Mouse (Mus musculus) CH12.LX (cell line): ENCODE data around the gene Fcrlb. TPM values are rescaled to one million over a fixed set of nuclear protein-coding genes. Genes with fewer than 3 reads are reported as not detected.

Experiments used
- DNase-seq: peaks from one replicate; pipeline ENCODE4 v3.0.0-alpha.2; 2013; ENCODE audit errors: extremely low read depth
- H3K27ac ChIP-seq: 2 replicates; pipeline ENCODE4 v1.5.1; 2012; ENCODE audit warnings: low read depth, mild to moderate bottlenecking, control low read depth, moderate library complexity; ENCODE audit not compliant: insufficient read depth
- H3K27me3 ChIP-seq: replicated peaks from 2 replicates; pipeline ENCODE3; 2012; ENCODE audit warnings: inconsistent platforms
- H3K36me3 ChIP-seq, 2 experiments: replicated peaks in 1 of 2; 2 replicates each; pipeline versions ENCODE3 to v1.6.1; 2012; ENCODE audit warnings: inconsistent platforms in 1 of 2, low read length in 1 of 2, mild to moderate bottlenecking in 1 of 2, mixed read lengths in 1 of 2, moderate library complexity in 1 of 2; ENCODE audit not compliant: control insufficient read depth in 1 of 2, insufficient read depth in 1 of 2
- H3K4me1 ChIP-seq, 2 experiments: 2 replicates each; pipeline ENCODE4 v1.6.1; 2012; ENCODE audit warnings: inconsistent platforms in 1 of 2, moderate library complexity in 1 of 2; ENCODE audit not compliant: insufficient read depth in 2 of 2, control insufficient read depth in 1 of 2
- H3K4me2 ChIP-seq: 2 replicates; pipeline ENCODE4 v1.6.1; 2012; ENCODE audit warnings: low read depth, mild to moderate bottlenecking, control low read depth; ENCODE audit not compliant: poor library complexity, insufficient read depth, severe bottlenecking
- H3K4me3 ChIP-seq, 3 experiments: fragments of 150-350 bp in 1 of 3; sonication (generic) in 1 of 3; replicated peaks in 1 of 3; 2 replicates each; pipeline versions ENCODE3 to v1.5.1; 2011 to 2012; ENCODE audit warnings: low read depth in 2 of 3, low read length in 2 of 3, mild to moderate bottlenecking in 2 of 3, moderate library complexity in 2 of 3, control low read depth in 1 of 3, improper control_type of control experiment in 1 of 3, inconsistent platforms in 1 of 3, mixed read lengths in 1 of 3; ENCODE audit not compliant: poor library complexity in 1 of 3
- H3K79me2 ChIP-seq: replicated peaks from 2 replicates; pipeline ENCODE4 v1.6.1; 2012; ENCODE audit warnings: mild to moderate bottlenecking, moderate library complexity; ENCODE audit not compliant: control insufficient read depth, poor library complexity, insufficient read depth, severe bottlenecking; ENCODE audit errors: extremely low read depth
- H3K9ac ChIP-seq: 2 replicates; pipeline ENCODE4 v1.6.1; 2012; ENCODE audit warnings: low read depth, mild to moderate bottlenecking, control low read depth, moderate library complexity; ENCODE audit not compliant: insufficient read depth
- H3K9me3 ChIP-seq: replicated peaks from 2 replicates; pipeline ENCODE3; 2012; ENCODE audit warnings: low read length, inconsistent platforms, mixed read lengths
- CTCF ChIP-seq, 2 experiments: IDR thresholded peaks in 1 of 2; conservative IDR thresholded peaks in 1 of 2; 2 replicates each; pipeline ENCODE4 v1.5.1; 2011 to 2012; ENCODE audit warnings: low read depth in 2 of 2, low read length in 2 of 2, improper control_type of control experiment in 1 of 2, inconsistent platforms in 1 of 2, mild to moderate bottlenecking in 1 of 2, moderate library complexity in 1 of 2
- E2F4 ChIP-seq: IDR thresholded peaks from 2 replicates; pipeline ENCODE4 v1.6.1; 2011; ENCODE audit warnings: low read depth, low read length, improper control_type of control experiment; ENCODE audit not compliant: insufficient replicate concordance
- ELF1 ChIP-seq: IDR thresholded peaks from 2 replicates; pipeline ENCODE4 v1.6.1; 2014; ENCODE audit warnings: low read depth, mild to moderate bottlenecking, inconsistent platforms, low read length, improper control_type of control experiment
- ETS1 ChIP-seq: conservative IDR thresholded peaks from 2 replicates; pipeline ENCODE4 v1.6.1; 2012; ENCODE audit warnings: low read depth, mild to moderate bottlenecking, inconsistent platforms, low read length, improper control_type of control experiment, moderate library complexity
- GABPA ChIP-seq: IDR thresholded peaks from 2 replicates; pipeline ENCODE4 v1.6.1; 2012; ENCODE audit warnings: low read depth, low read length, improper control_type of control experiment, inconsistent platforms; ENCODE audit not compliant: insufficient replicate concordance
- HCFC1 ChIP-seq: IDR thresholded peaks from 2 replicates; pipeline ENCODE4 v1.6.1; 2012; ENCODE audit warnings: low read depth, mild to moderate bottlenecking, inconsistent platforms, low read length, improper control_type of control experiment
- JUND ChIP-seq: conservative IDR thresholded peaks from 2 replicates; pipeline ENCODE4 v1.6.1; 2011; ENCODE audit warnings: low read depth, low read length, improper control_type of control experiment
- MAZ ChIP-seq: IDR thresholded peaks from 2 replicates; pipeline ENCODE4 v1.6.1; 2012; ENCODE audit warnings: low read depth, mild to moderate bottlenecking, inconsistent platforms, low read length, improper control_type of control experiment, moderate library complexity
- MXI1 ChIP-seq: IDR thresholded peaks from 2 replicates; pipeline ENCODE4 v1.6.1; 2011; ENCODE audit warnings: mild to moderate bottlenecking, low read depth, low read length, improper control_type of control experiment
- MYC ChIP-seq: IDR thresholded peaks from 2 replicates; pipeline ENCODE4 v1.6.1; 2011; ENCODE audit warnings: low read depth, mild to moderate bottlenecking, improper control_type of control experiment, low read length
- NELFE ChIP-seq: IDR thresholded peaks from 2 replicates; pipeline ENCODE4 v1.6.1; 2011; ENCODE audit warnings: low read depth, low read length, improper control_type of control experiment
- POLR2A ChIP-seq: IDR thresholded peaks from 2 replicates; pipeline ENCODE4 v1.6.1; 2011; ENCODE audit warnings: low read depth, mild to moderate bottlenecking, improper control_type of control experiment, low read length
- POLR2AphosphoS2 ChIP-seq: IDR thresholded peaks from 2 replicates; pipeline ENCODE4 v1.6.1; 2011; ENCODE audit warnings: low read depth, low read length, improper control_type of control experiment
- RCOR1 ChIP-seq: conservative IDR thresholded peaks from 2 replicates; pipeline ENCODE4 v1.6.1; 2012; ENCODE audit warnings: low read depth, mild to moderate bottlenecking, inconsistent platforms, low read length, improper control_type of control experiment
- SMC3 ChIP-seq: IDR thresholded peaks from 2 replicates; pipeline ENCODE4 v1.6.1; 2011; ENCODE audit warnings: low read depth, low read length, improper control_type of control experiment
- TBP ChIP-seq: conservative IDR thresholded peaks from 2 replicates; pipeline ENCODE4 v1.6.1; 2011; ENCODE audit warnings: low read depth, low read length, improper control_type of control experiment
- ZMIZ1 ChIP-seq: IDR thresholded peaks from 2 replicates; pipeline ENCODE4 v1.6.1; 2012; ENCODE audit warnings: low read depth, mild to moderate bottlenecking, inconsistent platforms, low read length, improper control_type of control experiment
- ZNF384 ChIP-seq: IDR thresholded peaks from 2 replicates; pipeline ENCODE4 v1.6.1; 2012; ENCODE audit warnings: low read depth, low read length, improper control_type of control experiment, inconsistent platforms
- dilution Hi-C: fragments of 300-500 bp; cut with MboI; formaldehyde crosslinking; loops from 2 replicates; pipeline ENCODE4 v1.14.3; 2020; ENCODE audit warnings: low sequenced_read_pairs; ENCODE audit not compliant: extremely low pct_unique_long_range_greater_than_20kb, extremely low pct_ligation_motif_present
- in situ Hi-C: fragments of 300-500 bp; cut with MboI; formaldehyde crosslinking; loops from 3 replicates; pipeline ENCODE4 v1.14.3; 2019; ENCODE audit warnings: low sequenced_read_pairs, low pct_ligation_motif_present, low pct_unique_long_range_greater_than_20kb, mixed read lengths
- polyA plus RNA-seq: library from polyadenylated mRNA; unstranded; fragments of >175 nt; gene quantifications from 2 replicates; pipeline ENCODE4 v1.2.1, GENCODE M21; 2012; ENCODE audit warnings: low read depth; ENCODE audit not compliant: insufficient read length
- total RNA-seq, 2 experiments: library from RNA; depleted of rRNA; stranded (reverse); fragments of 300-350 nt in 1 of 2; fragments of >200 nt in 1 of 2; gene quantifications; 2 replicates each; pipeline ENCODE4 v1.2.3; 2012 to 2014

Gene Fcrlb
- total and polyA plus RNA-seq, 3 experiments = not detected

DNA sequence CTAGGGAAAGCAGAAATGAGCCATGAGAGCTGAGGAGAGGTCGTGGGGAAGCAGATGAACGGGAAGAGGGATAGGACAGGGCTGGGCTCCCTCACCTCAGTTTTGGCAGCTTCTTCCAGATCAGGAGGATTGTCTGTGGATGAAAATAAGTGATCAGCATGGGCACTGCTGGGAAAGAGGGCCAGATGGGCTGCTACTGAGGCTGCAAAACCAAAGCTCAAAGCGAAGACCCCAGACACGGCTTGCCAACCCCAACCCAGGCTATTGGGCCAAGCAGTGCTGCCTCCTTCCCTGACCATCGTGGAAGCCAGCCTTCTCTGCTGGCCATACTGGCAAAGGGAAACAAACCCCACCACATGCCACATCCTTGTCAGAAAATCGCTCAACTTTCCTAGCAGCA, 48.4 kb upstream of the Fcrlb start:
- DNase-seq = no peak
- Histone ChIP-seq H3K27ac (no peak overlapping the region), H3K9me3 (no peaks in the 10 kb centered on the region), H3K9ac (no peak overlapping the region), H3K4me3 (no peak overlapping the region), H3K4me2 (no peak overlapping the region), H3K79me2 (no peaks in the 10 kb centered on the region), H3K4me1 (peaks cover 0 to 15% of the 10 kb centered on the region in 2 experiments; a peak in 2 of 4 replicates), H3K36me3 (peaks cover 16 to 56% of the 10 kb centered on the region in 2 experiments), H3K27me3 (no peaks in the 10 kb centered on the region)
- in situ Hi-C loops (no loop called here), dilution Hi-C loops (no loop called here)
- no peak for TF ChIP-seq MYC

- dilution Hi-C loops (no loop called here), in situ Hi-C loops (no loop called here)
- no peak for TF ChIP-seq NELFE
- H3K79me2 ChIP-seq = no peaks in the 10 kb centered on the region
- H3K27me3 ChIP-seq = no peaks in the 10 kb centered on the region
- peaks cover 0 to 15% of the 10 kb centered on the region in 2 experiments; a peak in 2 of 4 replicates for H3K4me1 ChIP-seq
- no peak for DNase-seq
- no peak overlapping the region for H3K4me2 ChIP-seq
- H3K9ac ChIP-seq = no peak overlapping the region
- no peak overlapping the region for H3K4me3 ChIP-seq
- H3K27ac ChIP-seq = no peak overlapping the region
- H3K9me3 ChIP-seq = no peaks in the 10 kb centered on the region
- peaks cover 7 to 44% of the 10 kb centered on the region in 2 experiments for H3K36me3 ChIP-seq
Observed at GRCm38 (mm10) chr1:170959791-170960190, 47.0 kb upstream of the Fcrlb start.

GRCm38 (mm10) chr1:170958225-170958624, 45.5 kb upstream of the Fcrlb start:
- Histone ChIP-seq H3K4me1 (peaks cover 0 to 15% of the 10 kb centered on the region in 2 experiments; a peak in 2 of 4 replicates), H3K9ac (no peak overlapping the region), H3K9me3 (no peaks in the 10 kb centered on the region), H3K27ac (no peak overlapping the region), H3K79me2 (no peaks in the 10 kb centered on the region), H3K36me3 (peaks cover 2 to 29% of the 10 kb centered on the region in 2 experiments), H3K4me3 (no peak overlapping the region), H3K27me3 (no peaks in the 10 kb centered on the region), H3K4me2 (no peak overlapping the region)
- no peak for TF ChIP-seq MXI1
- dilution Hi-C loops = no loop called here
- DNase-seq = no peak
- in situ Hi-C loops = no loop called here

- H3K79me2 ChIP-seq = no peaks in the 10 kb centered on the region
- no peak overlapping the region for H3K4me2 ChIP-seq
- peaks cover 18% of the 10 kb centered on the region for H3K9me3 ChIP-seq
- TF ChIP-seq POLR2AphosphoS2 = no peak
- TF ChIP-seq ETS1 = no peak
- no peak for TF ChIP-seq POLR2A
- TF ChIP-seq CTCF (conservative IDR thresholded peaks at IDR 0.05 in 1 of 2, IDR thresholded peaks at IDR 0.05 in 1 of 2; ENCODE audit: low read depth in 2 of 2, low read length in 2 of 2) = no peak
- TF ChIP-seq GABPA = no peak
- no peak for TF ChIP-seq JUND
- no peak for TF ChIP-seq TBP
- TF ChIP-seq RCOR1 = no peak
- TF ChIP-seq MXI1 = no peak
- no peak for TF ChIP-seq ZMIZ1
- no peak for TF ChIP-seq MAZ
- no peak for TF ChIP-seq E2F4
- TF ChIP-seq ZNF384 = no peak
- TF ChIP-seq MYC = no peak
- no peak for TF ChIP-seq SMC3
- TF ChIP-seq ELF1 = no peak
- TF ChIP-seq HCFC1 = no peak
- H3K9ac ChIP-seq = no peak overlapping the region
- H3K27me3 ChIP-seq = no peaks in the 10 kb centered on the region
- no peaks in the 10 kb centered on the region for H3K4me1 ChIP-seq
- in situ Hi-C loops (no loop called here), dilution Hi-C loops (no loop called here)
- no peak for DNase-seq
- no peaks in the 10 kb centered on the region for H3K36me3 ChIP-seq
- no peak overlapping the region for H3K27ac ChIP-seq
- no peak overlapping the region for H3K4me3 ChIP-seq
Observed at GRCm38 (mm10) chr1:170953192-170953591, 40.5 kb upstream of the Fcrlb start.
